Mouse (Mus musculus) right cerebral cortex, postnatal 36 days (tissue): ENCODE results near the gene T2.
"Not testable (repeated sequence)": the region's sequence is repeated elsewhere in the genome, so short reads cannot be mapped to it uniquely, and the experiment has no call there.

Experiments used
- DNase-seq, 2 experiments: peaks; one replicate each; pipeline ENCODE4 v3.0.0; 2022; ENCODE audit warnings: low spot score in 2 of 2, mixed read lengths in 1 of 2

The T2 gene

DNA sequence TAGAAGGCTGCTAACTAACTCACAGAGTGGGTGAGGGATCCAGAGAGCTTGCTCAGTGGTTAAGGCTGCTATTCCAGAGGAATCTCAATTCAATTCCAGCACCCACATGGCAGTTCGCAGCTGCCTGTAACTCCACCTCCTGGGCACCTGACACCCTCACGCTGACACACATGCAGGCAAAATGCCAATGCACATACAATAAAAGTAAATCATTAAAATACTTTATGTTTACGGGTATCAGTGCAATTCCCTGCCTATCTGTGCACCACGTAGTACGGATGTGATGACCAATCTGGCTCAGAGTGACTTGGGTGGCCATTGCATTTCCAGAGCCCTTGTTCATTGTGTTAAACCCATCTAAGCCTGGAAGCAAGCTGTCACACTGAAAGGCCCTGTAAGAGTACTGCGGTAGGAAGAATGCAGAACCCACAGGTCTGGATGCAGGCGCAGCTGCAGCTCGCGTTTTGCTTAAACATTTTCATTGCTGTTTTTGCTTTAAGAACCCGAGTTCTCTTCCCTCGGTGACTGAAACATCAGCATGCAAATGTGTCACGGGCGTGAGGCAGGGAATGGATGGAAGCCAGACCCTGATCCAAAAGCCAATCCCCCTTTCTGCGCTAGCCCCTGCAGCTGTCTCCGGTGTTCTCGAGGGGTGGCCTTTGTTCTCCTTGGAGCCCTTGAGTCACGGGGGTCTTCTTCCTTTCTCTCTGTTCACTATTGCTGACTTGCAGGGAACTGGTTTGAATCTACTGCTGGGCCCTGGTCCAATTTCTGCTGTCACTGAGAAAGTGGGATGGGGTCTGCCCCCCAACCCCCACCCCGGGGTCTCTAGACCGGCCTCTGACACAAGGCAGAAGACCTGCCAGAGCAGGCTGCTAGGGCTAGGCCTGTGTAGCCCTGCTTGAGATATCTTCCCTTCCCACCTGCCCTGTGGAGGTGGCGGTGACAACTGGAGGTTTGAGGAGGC, 12.0 kb downstream of the T2 start:
- DNase-seq: no peak

DNA sequence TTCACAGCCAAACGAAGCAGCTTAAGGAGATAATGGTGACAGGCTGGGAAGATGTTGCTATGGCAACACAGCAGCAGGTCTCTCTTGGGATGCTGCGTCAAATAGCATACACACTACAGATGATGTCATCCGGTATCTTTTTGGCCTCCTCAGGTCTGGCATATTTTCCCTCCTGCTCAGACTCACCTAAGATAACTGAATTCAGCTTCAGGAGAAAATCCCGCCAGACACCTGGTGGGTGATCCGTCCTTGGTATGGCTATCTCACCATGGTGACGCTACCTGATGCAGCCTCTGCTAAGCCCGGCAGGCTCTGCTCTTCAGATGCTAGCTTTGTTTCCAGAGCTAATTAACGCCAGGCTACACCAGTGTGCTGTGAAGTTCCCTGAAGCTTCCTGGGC, 12.8 kb downstream of the T2 start:
- DNase-seq: peak; percentile 74 to 83

DNA sequence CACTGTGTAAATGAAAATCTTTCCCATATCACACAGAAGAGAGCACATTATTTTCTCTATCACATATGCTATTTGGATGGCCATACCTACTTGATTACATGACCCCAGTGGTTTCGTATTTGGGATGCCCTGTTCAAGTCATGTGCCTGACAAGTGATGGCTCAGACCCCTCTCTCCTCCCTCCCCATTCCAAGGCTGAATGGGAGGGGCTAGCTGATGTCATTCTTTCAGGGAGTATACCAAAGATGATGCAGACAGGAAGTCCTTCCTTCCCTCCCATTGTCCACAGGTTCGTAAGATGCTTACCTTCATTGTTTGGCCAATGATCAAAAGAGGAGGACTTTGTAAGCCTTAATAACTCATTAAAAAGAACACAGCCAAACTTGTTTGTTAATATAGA, 13.4 kb downstream of the T2 start:
- no peak for DNase-seq

DNA sequence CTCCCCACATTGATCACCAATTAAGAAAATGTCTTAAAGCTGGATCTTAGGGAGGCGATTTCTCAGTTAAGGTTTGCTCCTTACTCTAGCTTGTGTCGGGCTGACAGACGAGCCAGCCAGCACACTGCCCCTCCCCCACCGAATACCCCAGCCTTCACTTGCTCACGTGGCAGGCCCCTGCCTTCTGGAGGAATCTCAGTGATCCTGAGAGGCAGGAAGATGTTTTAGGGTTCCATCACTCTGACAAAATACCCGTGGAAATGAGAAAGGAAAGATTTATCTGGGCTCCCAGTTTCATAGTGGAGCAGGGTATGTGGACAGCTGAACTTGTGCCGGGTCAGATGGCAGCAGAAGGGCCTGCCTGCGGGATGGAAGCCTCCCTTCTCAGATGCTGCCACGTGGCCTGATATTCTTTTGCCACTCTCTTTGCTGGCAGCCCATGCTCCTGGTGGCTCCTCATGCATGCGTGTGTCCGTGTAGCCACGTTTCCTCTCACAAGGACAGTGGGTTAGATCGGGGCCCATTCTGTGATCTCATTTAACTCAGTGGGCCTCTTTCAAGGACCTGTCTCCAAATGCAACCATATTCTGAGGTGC, 14.9 kb downstream of the T2 start:
- DNase-seq: no peak

DNA sequence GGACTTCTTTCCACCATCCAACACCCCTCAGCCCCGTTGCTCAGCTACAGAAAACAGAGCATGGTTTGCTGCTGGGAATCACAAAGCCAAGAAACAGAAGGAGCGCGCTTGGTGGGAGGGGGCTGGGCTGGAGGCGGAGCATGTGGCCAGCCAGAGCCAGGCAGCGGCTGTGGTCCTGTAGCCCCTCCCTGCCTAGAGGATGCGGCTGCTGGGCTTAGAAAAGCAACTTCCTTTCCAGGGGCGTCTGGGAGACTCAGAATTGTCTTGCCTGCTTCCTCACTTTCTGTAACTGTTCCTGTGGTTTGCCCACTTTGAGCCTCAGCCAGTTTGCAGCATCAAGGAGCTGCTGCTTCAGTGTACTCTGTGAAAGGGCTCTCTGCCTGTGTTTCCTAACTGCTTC, 16.0 kb downstream of the T2 start:
- peak; percentile 78 to 83 for DNase-seq

DNA sequence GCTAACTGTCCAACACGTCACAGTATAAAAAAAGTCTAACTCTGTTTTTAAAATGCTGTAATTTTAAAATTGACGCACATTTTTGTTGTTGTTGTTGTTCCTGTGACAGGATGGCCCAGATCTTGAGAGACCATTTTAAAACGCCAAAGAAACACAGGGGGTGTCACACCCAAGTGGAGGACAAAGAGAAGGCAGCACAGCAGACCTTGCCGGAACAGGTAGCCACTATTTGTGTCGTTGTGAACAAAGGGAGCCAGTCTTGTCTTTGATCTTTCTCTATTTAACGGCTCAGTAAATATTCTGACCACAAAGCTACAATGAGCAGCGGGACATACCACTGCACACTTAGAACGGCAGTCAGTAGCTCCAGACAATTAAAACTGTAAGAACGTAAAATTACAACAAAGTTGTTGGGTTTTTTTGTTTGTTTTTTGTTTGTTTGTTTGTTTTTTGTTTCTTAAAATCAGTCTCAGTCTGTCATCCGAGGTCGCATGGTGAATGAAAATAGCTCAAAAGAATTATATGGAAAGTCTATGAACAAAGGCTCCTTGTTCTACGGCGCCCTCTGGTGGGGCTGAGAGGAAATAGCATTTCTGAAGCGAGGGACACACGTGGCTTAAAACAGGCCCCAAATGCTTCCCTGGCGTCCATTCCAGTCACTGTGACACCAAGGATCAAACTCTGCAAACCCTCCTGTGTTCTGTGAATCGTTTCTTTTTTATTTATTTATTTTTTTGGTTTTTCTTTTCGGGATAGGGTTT, 16.7 kb downstream of the T2 start:
- DNase-seq: peak; percentile 57 to 70

DNA sequence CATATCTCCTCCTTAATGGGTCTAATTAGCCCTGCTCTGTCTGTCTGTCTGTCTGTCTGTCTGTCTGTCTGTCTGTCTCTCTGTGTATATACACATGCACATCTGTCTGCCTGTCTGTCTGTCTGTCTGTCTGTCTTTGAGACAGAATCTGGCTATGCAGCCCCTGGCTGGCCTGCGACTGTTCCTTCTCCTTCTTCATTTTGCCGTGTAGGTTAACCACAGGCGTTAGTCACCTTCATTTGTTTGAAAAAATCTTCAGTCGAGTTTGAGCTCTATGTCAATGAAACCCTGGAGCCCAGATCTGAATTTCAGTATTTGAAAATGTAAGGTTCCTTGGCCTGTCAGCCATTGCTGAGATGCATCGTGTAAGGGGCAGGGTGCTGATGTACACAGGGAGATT, 21.5 kb downstream of the T2 start:
- DNase-seq: no peak

DNA sequence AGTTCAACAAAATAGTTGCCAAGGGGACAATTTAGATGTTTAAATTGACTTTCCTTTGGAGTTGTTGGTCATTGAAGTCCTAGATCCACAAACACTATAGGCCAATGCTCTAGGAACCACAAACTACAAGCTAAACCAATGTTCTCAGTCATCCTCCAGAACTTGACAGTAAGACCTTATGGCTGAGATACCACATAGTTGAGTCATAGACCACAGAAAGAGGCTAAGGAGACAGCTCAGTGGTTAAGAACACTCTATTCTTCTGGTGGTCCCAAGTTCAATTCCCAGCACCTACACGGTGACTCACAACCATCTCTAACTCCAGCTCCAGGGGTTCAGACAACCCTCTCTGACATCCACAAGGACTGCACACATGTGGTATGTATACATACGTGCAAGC, 29.6 kb downstream of the T2 start:
- no peak for DNase-seq

DNA sequence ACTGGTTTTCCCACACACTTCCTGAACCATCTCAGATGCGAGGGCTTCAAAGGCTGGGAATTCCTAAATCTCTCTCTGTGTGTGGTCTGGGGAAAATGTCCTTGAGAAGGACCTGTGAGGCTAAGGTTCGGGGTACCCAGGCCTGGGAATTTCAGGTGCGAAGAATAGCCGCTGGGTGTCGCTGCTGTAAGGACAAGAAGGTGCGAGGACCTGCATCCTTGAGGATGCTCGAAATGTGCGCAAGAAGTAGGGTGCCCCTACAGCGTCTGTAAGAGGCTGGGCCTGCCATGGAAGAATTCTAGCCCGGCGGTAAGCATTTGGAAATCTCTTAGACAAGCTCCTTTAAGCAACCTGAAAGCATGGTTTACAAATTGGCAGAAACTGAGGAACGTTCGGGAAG, 32.7 kb downstream of the T2 start:
- DNase-seq: no peak

DNA sequence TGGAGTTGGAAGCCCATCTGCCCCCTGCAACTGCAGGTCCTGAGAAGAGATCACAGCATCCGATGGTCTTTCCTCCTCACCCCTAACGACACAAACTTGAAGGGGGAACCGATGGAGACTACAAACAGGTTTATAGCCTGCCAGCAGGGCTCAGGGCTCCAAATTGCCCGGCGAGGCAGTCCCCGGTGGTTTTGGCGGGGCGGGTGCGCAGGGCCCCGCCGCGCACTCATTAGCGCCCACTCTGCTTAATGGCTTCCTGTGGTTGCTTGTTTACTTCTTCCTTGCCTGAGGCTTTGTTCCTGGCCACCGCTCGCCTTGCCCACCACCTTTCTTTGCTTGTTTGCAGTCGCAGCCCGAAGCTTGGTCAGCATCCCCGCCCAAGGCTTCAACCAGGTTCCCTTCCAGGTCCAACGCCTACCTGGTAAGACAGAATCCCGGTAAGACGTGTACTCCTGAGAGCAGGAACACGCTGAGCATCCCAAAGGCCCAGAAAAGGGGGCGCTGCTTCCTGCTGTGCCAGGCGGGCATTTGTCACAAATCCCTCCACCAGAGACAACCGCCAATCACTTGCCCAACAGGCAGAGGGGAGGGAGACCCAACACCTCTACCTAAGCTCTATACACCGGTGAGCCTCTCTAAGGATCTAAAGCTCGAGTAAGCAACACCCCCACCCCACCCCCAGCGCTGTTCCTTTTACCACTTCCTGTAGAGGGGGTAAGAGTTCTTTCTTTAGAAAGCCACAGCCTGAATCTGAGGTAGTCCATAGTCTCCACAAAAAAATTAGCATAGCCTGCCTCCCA, 33.4 kb downstream of the T2 start:
- no peak for DNase-seq

DNA sequence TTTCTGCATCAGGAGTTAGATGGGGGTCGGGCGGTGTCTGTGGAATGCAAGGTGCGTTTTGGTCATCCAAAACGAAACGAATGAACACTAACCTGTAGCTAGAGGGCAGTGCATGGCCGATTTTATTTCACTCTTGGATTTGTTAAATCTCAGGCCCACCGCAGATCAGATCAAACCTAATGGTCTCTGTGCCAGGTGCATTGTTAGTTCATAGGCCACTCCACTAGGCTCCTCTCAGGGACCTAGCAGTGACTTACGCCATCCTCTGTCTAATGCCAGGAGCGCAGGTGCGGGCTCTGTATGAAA, 34.0 kb downstream of the T2 start:
- DNase-seq: no peak

DNA sequence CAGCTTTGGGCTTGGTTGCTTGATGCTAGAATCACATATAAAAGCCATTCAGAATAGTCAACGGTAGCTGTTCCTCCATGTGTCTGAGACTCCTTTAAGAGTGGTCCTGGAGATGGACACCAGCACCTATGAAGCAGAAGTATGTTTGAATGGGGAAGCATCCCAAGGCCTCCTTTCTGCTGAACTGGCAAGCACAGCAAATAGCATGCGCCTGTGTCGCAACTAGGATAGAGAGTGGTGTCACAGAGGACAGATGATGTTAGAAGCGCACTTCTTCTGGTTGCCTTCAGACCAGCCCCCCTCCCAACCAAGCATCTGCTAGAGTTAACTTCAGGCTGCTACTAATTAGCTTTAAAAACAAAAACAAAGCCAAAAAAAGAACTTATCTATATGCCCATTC, 34.7 kb downstream of the T2 start:
- DNase-seq: no peak

DNA sequence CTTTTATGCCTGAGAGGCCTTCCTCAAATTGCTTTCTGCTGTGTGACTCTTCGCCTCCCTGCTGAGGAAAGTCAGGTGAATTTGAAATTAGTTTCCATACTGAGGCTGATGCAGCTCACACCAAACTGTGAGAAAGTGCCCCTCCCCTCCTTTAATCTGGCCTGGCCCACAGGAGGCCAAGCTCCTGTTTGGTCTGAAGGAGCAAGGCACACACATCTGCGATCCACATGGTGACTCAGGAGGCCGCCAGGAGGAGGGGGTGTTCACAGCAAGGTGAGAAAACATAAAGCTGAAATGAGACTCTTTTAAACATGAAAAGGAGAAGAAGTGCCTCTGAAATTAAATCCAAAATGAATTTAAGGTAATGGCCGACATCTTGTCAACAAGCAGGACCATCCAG, 40.6 kb downstream of the T2 start:
- no peak for DNase-seq

DNA sequence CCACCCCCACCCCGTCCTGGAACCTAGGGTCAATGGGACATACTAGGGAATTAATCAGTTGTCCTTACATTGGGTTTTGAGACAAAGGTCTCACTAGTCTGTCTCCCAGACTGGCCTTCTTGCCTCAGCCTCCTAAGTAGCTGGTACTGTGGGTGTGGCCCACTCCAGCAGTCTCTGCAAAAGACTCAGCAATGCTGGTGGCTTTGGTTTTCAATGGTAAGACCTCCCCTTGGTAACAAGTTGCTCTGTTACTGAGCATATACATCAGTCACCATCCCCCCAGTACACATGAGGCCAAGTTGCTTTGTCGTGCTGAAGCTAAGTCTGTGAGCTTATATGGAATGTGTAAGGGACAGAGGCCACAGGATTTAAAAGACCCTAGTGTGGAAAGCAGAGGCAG, 42.2 kb downstream of the T2 start:
- no peak for DNase-seq

DNA sequence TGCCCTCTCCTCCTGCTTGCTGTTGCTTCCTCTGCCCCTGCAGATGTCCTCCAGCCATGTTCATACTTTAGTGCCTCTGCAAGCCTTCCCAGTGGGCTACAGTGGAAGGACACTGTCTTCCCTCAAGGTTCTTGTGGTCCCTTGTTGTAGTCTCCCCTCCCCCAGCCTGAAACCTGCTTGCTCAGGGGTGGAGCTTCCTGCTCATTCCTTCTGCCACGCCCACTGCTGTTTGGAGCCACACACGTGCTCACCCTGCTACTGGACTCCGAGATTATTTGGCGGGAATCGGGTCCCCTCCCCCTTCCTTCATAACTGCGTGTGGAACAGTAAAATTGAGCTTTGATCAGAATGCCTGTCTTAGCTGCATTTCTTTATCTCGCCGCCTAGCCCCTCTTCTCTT, 48.1 kb downstream of the T2 start:
- not testable (repeated sequence) for DNase-seq

DNA sequence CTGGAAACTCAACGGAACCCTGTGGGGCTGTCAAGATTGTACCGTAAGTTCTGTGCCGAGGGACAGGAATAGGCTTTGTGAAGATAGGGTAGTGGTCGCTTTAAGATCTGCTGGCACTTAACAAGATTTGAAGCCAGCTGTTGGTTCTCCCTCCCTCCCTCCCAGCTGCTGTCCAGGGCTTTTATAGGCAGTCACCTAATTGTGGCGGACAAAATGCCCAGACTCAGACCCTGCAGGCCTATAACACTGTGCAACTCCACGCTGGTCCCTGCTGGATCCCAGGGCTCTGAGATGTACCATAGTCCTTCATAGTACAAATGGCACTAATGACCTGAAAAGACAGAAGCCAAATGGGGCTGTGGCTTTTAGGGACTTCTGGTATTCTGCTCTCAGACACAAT, 50.5 kb downstream of the T2 start:
- DNase-seq: no peak

DNA sequence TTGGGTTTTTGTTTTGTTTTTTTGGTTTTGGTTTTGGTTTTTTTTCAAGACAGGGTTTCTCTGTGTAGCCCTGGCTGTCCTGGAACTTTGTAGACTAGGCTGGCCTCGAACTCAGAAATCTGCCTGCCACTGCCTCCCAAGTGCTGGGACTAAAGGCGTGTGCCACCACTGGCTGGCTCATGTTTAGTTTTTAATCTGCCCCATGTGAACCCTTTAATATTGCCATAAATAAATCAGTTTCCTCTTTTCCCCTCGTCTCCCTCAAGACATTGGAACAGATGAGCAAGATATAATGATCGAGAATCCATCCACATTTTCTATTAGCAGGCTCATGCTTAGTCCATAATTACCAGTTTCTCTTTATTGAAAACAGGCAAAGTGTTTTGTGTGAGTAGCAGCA, 52.2 kb downstream of the T2 start:
- DNase-seq: not testable (repeated sequence)

DNA sequence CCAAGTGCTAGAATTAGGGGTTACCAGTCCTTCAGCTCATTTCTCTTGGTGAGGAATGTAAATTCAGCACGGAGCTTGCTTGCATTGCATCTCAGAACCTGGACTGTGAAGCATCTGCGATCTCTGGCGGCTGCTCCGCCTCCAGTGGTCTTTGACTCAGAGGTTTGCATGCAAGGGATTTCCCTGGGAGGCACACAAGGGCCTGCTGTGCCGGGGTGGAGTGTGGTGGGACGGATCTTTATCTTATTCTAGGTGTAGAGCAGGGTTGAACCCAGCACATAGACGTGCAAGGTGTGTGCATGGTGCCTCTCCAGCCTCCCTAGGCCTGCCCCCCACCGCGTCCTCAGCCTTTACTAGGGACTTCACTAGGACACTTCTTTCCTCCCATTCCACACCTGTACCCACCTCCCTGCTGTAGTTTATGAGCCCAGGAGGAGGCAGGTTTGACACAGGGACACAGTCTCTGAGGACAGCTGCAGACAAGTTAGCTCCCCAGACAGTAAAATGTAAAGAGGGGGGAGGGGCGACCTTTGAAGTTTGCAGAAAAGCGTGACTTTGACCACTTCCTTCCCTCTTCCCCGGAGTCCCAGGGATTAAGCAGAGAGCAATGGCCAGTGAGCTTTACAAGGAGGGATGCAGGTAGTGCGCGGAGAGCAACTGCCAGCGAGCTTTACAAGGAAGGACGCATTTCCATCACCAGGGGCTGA, 53.0 kb downstream of the T2 start:
- no peak for DNase-seq

DNA sequence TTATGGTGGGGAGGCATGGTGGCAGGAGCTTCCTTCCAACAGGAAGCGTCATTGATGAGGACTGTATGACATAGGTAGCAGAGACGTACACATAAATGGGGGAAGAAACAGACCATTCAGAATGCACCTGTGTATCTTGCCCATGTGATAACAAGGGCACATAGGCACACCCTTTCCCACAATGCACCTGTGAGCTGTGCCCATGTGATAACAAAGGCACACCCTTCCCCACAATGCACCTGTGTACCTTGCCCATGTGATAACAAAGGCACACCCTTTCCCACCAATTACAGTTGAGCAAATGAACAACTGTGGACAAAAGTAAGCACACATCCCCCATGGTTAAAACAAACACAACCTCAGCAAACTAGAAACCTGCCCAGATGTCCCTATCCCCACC, 54.5 kb downstream of the T2 start:
- DNase-seq: no peak

DNA sequence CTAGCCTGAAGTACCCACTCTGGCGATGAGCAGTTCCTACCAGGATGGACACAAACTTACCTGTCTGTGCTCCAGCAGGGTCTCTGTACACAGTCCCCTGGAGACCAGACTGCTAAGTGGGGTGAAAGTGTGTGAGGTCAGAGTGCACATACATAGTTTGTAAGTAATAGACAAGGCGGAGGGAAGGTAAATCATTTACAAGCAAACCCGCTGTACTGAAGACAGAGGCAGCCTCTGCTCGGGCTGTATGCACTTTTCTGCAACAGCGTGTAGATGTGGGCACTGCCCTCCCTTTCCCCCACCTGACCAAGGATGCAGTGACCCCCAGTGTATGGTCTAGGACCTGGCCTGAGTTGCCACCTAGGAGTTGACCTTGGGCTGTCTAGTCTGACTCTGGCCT, 57.9 kb downstream of the T2 start:
- DNase-seq: no peak

DNA sequence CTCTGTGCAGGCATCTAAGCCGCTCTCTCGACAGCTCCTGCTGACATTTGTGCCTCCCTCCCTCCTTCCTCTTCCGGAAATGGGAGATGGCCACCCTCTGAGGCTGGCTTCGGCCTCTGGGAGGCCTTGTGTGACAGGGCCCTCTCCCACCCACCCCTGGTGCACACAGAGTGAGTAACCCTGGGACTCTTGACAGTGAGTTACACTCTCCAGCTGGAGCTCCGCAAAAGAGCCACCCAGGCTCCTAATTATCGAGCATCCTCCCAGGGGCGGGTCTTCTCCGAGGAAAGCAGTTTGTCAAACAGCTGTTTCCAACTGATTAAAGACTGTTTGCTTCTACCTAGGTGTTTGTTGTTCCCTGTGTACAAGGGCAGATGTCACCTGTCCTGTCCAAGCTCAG, 59.7 kb downstream of the T2 start:
- DNase-seq: no peak
